Mouse (Mus musculus) cerebellum, postnatal 25 days (tissue): ENCODE results near the gene Nosip.

Experiments used
- DNase-seq, 2 experiments: peaks; one replicate each; pipeline ENCODE4 v3.0.0; 2021; ENCODE audit warnings: mixed read lengths in 2 of 2

Gene Nosip

GRCm38 (mm10) chr7:45060632-45061122, 1.6 kb upstream of the Nosip start:
- DNase-seq, result no peak

GRCm38 (mm10) chr7:45061532-45062075, 625 bp upstream of the Nosip start:
- DNase-seq, result peak in 1 of 2 experiments; percentile 55

- no peak for DNase-seq
Measured at GRCm38 (mm10) chr7:45067190-45067999, 5.2 kb downstream of the Nosip start.

- DNase-seq, result peak in 1 of 2 experiments; percentile 65
Measured at GRCm38 (mm10) chr7:45068000-45068318, 5.7 kb downstream of the Nosip start.

- DNase-seq, result no peak
Measured at GRCm38 (mm10) chr7:45069671-45070070, 7.4 kb downstream of the Nosip start.

- DNase-seq, result no peak
Measured at GRCm38 (mm10) chr7:45072230-45072629, 10.0 kb downstream of the Nosip start.

GRCm38 (mm10) chr7:45073171-45073707, 11.0 kb downstream of the Nosip start:
- no peak for DNase-seq

GRCm38 (mm10) chr7:45073949-45074348, 11.7 kb downstream of the Nosip start:
- no peak for DNase-seq

GRCm38 (mm10) chr7:45075405-45075804, 13.2 kb downstream of the Nosip start:
- DNase-seq, result no peak

GRCm38 (mm10) chr7:45076501-45076900, 14.3 kb downstream of the Nosip start:
- no peak for DNase-seq

- DNase-seq, result no peak
Measured at GRCm38 (mm10) chr7:45077322-45077721, 15.1 kb downstream of the Nosip start.

- no peak for DNase-seq
Measured at GRCm38 (mm10) chr7:45077829-45078228, 15.6 kb downstream of the Nosip start.

GRCm38 (mm10) chr7:45078513-45078912, 16.3 kb downstream of the Nosip start:
- peak; percentile 74 to 85 for DNase-seq

GRCm38 (mm10) chr7:45079856-45080255, 17.6 kb downstream of the Nosip start:
- DNase-seq, result peak; percentile 92 to 94

GRCm38 (mm10) chr7:45081016-45081415, 18.8 kb downstream of the Nosip start:
- DNase-seq, result no peak

GRCm38 (mm10) chr7:45082401-45083299, 20.4 kb downstream of the Nosip start:
- DNase-seq, result no peak

- no peak for DNase-seq
Measured at GRCm38 (mm10) chr7:45083300-45083890, 21.2 kb downstream of the Nosip start.

GRCm38 (mm10) chr7:45086084-45086483, 23.9 kb downstream of the Nosip start:
- no peak for DNase-seq

- no peak for DNase-seq
Measured at GRCm38 (mm10) chr7:45088597-45088996, 26.4 kb downstream of the Nosip start.

GRCm38 (mm10) chr7:45090251-45090977, 28.2 kb downstream of the Nosip start:
- DNase-seq, result no peak

GRCm38 (mm10) chr7:45091001-45091990, 29.1 kb downstream of the Nosip start:
- DNase-seq, result no peak
